Mouse (Mus musculus) skeletal muscle tissue, adult 2 months (tissue): ENCODE measurements at regions not wholly inside any gene's neighbourhood (a gene's known extent, or its start where the extent isn't known, plus 50 kb on each side); places are given as distances from the start of the nearest gene placed in this dataset.
A peak's percentile ranks its signal among the peaks of the same experiment; 100 is the strongest.

Source experiments
- DNase-seq: peaks from one replicate; pipeline ENCODE4 v3.0.0-alpha.2; 2012; ENCODE audit warnings: low read depth, low spot score

DNA sequence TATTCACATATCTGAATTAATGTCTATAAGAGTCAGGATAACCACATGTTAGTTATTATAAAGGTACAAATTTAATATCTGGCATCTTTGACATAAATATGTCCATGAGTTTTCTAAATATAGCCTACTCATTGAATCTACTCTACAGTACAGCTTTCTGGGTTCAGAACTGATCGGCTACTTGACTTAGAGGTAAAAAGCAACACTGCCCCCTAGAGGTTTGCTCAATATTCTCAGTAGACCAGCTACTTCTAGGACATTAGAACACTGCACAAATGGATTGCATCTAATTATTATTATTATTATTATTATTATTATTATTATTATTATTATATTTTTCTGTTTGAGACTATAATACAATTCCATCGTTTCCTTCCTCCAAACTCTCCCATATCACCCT lies 418.8 kb upstream of the Tpm3-rs7 start:
- peak; percentile 3 for DNase-seq

DNA sequence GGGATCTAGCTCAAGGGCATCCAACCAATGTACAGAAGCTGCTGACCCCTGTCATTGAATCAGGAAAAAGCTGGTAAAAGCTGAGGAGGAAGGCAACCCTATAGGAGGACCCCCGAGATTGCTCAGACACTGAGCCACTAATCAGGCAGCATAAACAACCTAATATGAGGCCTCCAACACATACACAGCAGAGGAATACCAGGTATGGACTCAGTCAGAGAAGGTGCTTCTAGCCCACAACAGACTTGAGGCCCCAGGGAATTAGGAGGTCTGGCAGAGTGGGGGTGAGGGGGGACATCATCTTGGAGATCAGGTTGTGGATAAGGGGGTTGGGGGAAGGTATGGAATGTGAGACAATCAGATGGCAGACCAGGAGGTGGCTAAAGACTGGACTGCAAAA lies 413.2 kb upstream of the Tpm3-rs7 start:
- no peak for DNase-seq

DNA sequence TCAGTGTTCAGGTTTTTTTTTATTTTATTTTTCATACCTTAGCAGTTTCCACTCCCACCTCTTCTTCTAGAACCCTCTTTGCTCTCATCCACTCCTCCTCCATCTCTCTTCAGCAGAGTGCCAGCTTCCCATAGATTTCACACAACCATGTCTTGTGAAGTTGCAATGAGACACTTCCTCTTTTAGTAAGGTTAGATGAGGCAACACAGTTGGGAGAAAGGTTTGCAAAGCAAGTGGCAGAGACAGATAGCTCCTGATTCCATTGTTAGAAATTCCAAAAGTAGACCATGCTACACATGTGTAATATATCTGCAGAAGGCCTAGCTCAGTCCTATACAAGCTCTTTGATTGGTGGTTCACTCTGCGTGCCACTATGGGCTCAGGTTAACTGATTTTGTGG lies 397.3 kb upstream of the Tpm3-rs7 start:
- DNase-seq, result no peak
